Mouse (Mus musculus) heart, embryonic 11.5 days (tissue): ENCODE results near the gene Cyb5b. TPM values are rescaled to one million over a fixed set of nuclear protein-coding genes. Genes with fewer than 3 reads are reported as not detected.
"Not testable (repeated sequence)": the region's sequence is repeated elsewhere in the genome, so short reads cannot be mapped to it uniquely, and the experiment has no call there.

Experiments
- ATAC-seq: fragments of 200-750 bp; cut with Nextera tagmentation; replicated peaks from 2 replicates; pipeline ENCODE4 v1.8.0; 2017; ENCODE audit warnings: moderate library complexity; ENCODE audit not compliant: insufficient number of reproducible peaks, low FRiP score, low TSS enrichment
- H3K27ac ChIP-seq: fragments of 300-500 bp; sonication (generic); 2 replicates; pipeline ENCODE4 v1.5.1; 2014; ENCODE audit warnings: mild to moderate bottlenecking, low read depth, low read length
- H3K27me3 ChIP-seq: fragments of 300-500 bp; sonication (generic); 2 replicates; pipeline ENCODE4 v1.6.1; 2014; ENCODE audit warnings: mild to moderate bottlenecking, low read length, mixed read lengths; ENCODE audit not compliant: control insufficient read depth, insufficient read depth
- H3K36me3 ChIP-seq: fragments of 300-500 bp; sonication (generic); 2 replicates; pipeline ENCODE4 v1.6.1; 2014; ENCODE audit warnings: mild to moderate bottlenecking, low read length, moderate library complexity, mixed read lengths; ENCODE audit not compliant: control insufficient read depth, insufficient read depth
- H3K4me1 ChIP-seq: fragments of 300-500 bp; sonication (generic); 2 replicates; pipeline ENCODE4 v1.6.1; 2014; ENCODE audit warnings: low read length; ENCODE audit not compliant: control insufficient read depth, insufficient read depth
- H3K4me2 ChIP-seq: fragments of 300-500 bp; sonication (generic); 2 replicates; pipeline ENCODE4 v1.6.1; 2014; ENCODE audit warnings: mild to moderate bottlenecking, moderate library complexity
- H3K4me3 ChIP-seq: fragments of 300-500 bp; sonication (generic); 2 replicates; pipeline ENCODE4 v1.5.1; 2014; ENCODE audit warnings: low read depth, low read length
- H3K9ac ChIP-seq: fragments of 300-500 bp; sonication (generic); 2 replicates; pipeline ENCODE4 v1.6.1; 2014; ENCODE audit warnings: mild to moderate bottlenecking, low read depth, low read length, moderate library complexity
- H3K9me3 ChIP-seq: fragments of 300-500 bp; sonication (generic); replicated peaks from 2 replicates; pipeline ENCODE4 v1.6.1; 2016; ENCODE audit warnings: low read length; ENCODE audit not compliant: control insufficient read depth
- WGBS: fragments of 180-500 bp; shearing (Covaris S2); extraction: QIAGEN DNeasy Blood & Tissue Kit; methylation state at CpG from one replicate; pipeline ENCODE4 v1.1.7; 2014; ENCODE audit not compliant: insufficient replicate concordance; 5-methylcytosine and 5-hydroxymethylcytosine counted together
- polyA plus RNA-seq: library from polyadenylated mRNA; unstranded; fragments of >200 nt; fragmentation: Nextera tagmentation; extraction: Ambion mirVana; gene quantifications from 2 replicates; pipeline ENCODE4 v1.2.1, GENCODE M21; 2014

Cyb5b gene
- 87.0 and 93.6 TPM in 2 replicates for polyA plus RNA-seq

DNA sequence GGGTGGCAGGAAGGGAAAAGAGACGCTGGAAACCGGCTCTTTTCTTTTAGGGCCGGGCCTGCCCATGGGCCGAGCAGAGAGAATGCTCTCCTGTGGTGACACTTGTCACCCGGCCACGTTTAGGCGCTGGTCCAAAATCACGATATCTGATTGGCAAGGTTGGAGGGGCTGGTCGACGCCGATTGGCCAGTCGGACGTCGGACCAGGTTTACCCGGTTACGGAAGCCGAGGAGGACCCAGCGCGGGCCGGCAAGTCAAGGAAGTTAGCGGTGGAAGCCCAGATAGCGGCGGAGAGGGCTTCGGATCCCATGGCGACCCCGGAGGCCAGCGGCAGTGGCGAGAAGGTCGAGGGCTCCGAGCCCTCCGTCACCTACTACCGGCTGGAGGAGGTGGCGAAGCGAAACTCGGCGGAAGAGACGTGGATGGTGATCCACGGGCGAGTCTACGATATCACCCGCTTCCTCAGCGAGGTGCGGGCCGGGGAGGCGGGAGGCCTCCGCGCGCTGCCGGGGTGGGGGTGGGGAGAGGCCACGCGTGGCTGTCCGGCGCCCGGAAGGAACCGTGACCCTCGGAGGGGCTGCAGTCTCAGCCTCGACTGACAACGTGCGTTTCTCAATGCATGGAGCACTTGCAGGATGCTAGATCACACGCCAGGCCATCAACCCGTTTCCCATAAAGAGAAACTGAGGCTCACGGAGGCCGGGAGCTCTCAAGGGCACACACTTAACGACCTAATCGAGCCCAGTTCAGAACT is at the start of gene Cyb5b:
Gene Cyb5b, plus strand, starts transcription at position 237 of the 754 bp plus-strand sequence.
- WGBS: under 1% methylated on average over 65 of the region's 65 CpGs
- Histone ChIP-seq H3K4me1 (peaks cover 6% of the 10 kb centered on the region), H3K9me3 (no peaks in the 10 kb centered on the region), H3K27me3 (no peaks in the 10 kb centered on the region), H3K9ac (peak within 1 kb of the TSS; percentile 95), H3K27ac (peak within 1 kb of the TSS; percentile 76), H3K4me3 (peak within 1 kb of the TSS; percentile 92), H3K4me2 (peak within 1 kb of the TSS; percentile 83), H3K36me3 (peaks cover 15% of the 10 kb centered on the region)
- peak; percentile 96 for ATAC-seq

DNA sequence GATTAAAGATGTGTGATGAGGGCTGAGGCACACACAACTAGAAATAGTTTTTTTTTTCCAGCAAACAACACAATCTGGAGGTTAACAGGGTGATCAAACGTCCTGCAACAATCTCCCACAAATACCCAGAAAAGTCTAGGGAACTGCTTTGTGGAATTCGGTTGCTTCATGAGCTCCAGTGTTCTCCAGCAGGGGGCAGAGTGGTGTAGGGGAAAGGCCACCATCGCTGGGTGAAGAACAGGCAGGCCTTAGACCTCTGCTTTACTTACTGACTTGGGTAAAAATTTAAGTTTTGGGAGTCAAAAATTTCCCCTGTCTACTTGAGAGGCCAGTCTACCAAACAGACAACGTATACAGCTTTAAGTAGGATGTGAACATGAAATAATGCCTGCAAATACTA is 45.9 kb upstream of the Cyb5b start:
- no peak overlapping the region for H3K4me3 ChIP-seq

DNA sequence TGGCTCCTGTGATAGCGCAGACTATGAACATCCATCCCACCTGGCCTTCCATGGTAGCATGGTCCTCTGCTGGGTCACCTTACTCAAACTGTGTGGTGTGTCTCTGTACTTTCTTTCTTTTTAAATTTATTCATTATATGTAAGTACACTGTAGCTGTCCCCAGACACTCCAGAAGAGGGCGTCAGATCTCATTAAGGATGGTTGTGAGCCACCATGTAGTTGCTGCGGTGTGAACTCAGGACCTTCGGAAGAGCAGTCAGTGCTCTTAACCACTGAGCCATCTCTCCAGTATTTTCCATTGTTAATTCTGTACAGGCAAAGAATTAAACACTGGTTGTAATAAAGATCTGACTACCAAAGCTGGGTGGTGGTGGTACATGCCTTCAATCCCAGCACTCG is 42.4 kb upstream of the Cyb5b start:
- not testable (repeated sequence) for H3K9me3 ChIP-seq, H3K27me3 ChIP-seq, H3K9ac ChIP-seq, H3K4me1 ChIP-seq, ATAC-seq, H3K4me3 ChIP-seq, H3K27ac ChIP-seq, H3K4me2 ChIP-seq, H3K36me3 ChIP-seq
- 85% methylated on average over 5 of the region's 5 CpGs for WGBS

More for the DNA sequence above, 45.9 kb upstream of the Cyb5b start:
- Histone ChIP-seq H3K4me2 (no peak overlapping the region), H3K36me3 (no peaks in the 10 kb centered on the region), H3K4me1 (no peaks in the 10 kb centered on the region), H3K9me3 (no peaks in the 10 kb centered on the region), H3K9ac (no peak overlapping the region), H3K27me3 (no peaks in the 10 kb centered on the region), H3K27ac (no peak overlapping the region)
- WGBS: 7% methylated on average over 4 of the region's 4 CpGs
- ATAC-seq: no peak

DNA sequence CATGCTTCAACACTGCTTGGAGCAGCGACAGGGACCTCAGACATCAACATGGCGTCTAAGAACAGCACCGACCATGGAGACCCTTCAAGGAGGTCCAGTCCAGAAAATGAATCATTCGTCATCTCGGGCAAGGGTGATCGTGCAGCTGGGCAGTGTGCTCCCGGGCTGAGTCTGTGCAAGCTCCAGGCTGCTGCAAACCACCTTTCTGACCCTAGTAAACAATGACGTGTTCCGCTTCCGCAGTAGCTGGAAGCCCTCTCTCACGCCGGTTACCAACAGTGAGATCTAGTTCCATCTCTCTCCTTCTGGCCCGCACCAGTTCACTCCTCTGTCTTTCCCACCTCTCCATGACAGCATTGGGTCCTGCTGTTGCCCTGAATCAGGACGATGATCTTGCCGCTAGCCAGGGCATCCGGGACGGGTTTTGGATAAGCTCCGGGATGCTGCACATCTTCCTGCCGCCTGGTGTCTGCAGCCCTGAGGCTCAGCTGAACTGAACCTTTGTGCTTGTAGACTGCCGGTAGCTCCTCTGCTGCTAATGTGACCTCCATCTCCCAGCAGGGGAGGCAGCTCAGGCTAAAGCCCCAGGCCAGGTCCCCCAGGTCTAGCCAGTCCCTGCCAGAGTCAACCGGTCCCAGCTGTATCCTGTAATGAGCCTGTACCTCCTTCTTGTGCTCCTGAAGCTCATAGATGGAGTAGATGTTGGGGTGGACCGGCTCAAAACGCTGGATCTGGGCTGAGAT is 41.3 kb upstream of the Cyb5b start:
- Histone ChIP-seq H3K36me3 (no peaks in the 10 kb centered on the region), H3K9me3 (no peaks in the 10 kb centered on the region), H3K9ac (0 out of 2 replicates have a peak overlapping the region, but pooled peaks have one; percentile 1), H3K4me3 (0 out of 2 replicates have a peak overlapping the region, but pooled peaks have one; percentile 22), H3K27me3 (no peaks in the 10 kb centered on the region), H3K4me1 (0 out of 2 replicates have a peak, but pooled peaks cover under 1% of the 10 kb centered on the region), H3K27ac (no peak overlapping the region), H3K4me2 (peak overlapping the region; percentile 31)
- ATAC-seq: no peak
- 60% methylated on average over 23 of the region's 23 CpGs for WGBS

DNA sequence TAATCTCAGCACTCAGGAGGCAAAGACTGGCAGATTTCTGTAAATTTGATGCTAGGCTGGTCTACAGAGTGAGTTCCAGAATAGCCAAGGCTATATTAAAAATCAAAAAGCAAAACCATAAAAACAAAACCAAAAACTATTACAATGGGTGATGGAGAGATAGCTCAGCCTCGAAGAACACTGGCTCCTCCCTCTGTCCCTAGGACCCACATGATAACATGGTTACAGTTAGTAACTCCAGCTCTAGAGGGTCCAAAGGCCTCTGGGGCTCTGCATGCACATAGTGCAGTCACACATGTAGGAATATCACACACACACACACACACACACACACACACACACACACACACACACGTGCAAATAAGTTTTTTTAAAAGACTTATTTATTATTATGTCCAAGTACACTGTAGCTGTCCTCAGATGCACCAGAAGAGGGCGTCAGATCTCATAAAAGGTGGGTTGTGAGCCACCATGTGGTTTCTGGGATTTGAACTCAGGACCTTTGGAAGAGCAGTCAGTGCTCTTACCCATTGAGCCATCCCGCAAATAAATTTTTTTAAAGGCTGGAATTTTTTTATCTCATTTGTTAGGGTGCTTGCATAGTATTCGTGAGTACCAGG is 40.5 kb upstream of the Cyb5b start:
- Histone ChIP-seq H3K4me1 (0 out of 2 replicates have a peak, but pooled peaks cover 5% of the 10 kb centered on the region), H3K27ac (no peak overlapping the region), H3K36me3 (no peaks in the 10 kb centered on the region), H3K9ac (no peak overlapping the region), H3K27me3 (no peaks in the 10 kb centered on the region), H3K4me3 (no peak overlapping the region), H3K9me3 (no peaks in the 10 kb centered on the region), H3K4me2 (no peak overlapping the region)
- WGBS: 79% methylated on average over 5 of the region's 5 CpGs
- ATAC-seq: no peak

DNA sequence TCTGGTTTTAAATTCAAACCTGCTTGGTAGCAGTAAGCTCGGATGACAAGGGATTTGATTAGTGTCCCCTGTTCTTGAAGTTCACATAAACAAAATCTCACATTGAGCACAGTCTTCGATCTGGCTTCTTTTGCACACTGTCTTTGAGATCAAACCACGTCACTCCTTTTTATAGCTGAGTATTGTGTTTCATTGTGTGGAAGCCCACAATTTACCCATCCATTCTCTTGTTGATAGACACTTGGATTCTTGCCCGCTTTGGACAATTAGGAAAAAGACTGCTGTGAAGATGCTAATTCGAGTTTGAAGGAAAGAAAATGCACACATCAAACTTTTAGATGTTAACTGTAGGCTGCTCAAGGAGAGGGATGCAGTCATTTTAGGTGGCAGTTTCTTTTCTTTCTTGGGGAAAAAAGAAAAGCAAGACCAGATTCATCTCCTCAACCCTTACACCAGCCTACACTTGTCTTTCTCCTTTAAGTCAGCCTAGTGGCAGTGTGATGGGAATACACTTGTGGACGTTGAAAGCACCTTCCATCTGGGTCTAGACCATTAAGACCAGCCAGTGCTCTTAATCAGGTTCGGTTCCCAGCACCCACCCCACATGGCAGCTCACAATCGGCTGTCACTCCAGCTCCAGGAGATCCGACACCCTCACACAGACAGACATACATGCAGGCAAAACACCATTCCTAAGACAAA is 39.7 kb upstream of the Cyb5b start:
- Histone ChIP-seq H3K4me2 (no peak overlapping the region), H3K9ac (no peak overlapping the region), H3K9me3 (no peaks in the 10 kb centered on the region), H3K4me1 (0 out of 2 replicates have a peak, but pooled peaks cover 5% of the 10 kb centered on the region), H3K4me3 (no peak overlapping the region), H3K27me3 (no peaks in the 10 kb centered on the region), H3K27ac (no peak overlapping the region), H3K36me3 (no peaks in the 10 kb centered on the region)
- no peak for ATAC-seq
- 75% methylated on average over 9 of the region's 9 CpGs for WGBS

DNA sequence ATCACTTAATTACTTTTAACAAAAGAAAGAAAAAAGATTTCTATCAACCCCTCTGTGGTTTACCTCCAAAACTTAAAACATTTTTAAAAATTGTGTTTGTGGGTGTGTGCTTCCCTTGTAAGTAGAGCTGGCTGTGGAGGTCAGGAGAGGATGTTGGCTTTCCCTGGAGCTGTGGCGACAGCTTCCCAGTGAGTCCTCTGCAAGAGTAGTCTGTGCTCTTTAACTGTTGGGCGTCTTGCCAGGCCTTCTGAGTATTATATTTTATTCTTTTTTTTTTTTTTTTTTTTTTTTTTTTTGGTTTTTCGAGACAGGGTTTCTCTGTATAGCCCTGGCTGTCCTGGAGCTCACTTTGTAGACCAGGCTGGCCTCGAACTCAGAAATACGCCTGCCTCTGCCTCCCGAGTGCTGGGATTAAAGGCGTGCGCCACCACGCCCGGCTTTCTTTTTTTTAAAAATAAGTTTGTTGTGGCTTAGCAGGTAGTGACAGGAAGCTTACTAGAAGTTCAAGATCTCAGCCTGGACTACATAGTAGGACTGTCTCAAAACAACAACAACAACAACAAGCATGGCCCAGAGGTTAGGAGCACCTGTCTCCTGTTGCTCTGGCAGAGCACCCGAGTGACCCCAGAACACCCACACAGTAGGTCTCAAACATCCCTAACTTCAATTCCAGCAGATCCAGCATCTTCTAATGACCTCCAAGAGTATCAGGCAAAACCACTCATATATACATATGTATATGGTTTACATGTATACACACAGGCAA is 38.9 kb upstream of the Cyb5b start:
- H3K4me1 ChIP-seq: 0 out of 2 replicates have a peak, but pooled peaks cover 5% of the 10 kb centered on the region
- no peaks in the 10 kb centered on the region for H3K27me3 ChIP-seq
- H3K4me2 ChIP-seq: no peak overlapping the region
- WGBS: 89% methylated on average over 10 of the region's 11 CpGs
- H3K9me3 ChIP-seq: no peaks in the 10 kb centered on the region
- no peak overlapping the region for H3K9ac ChIP-seq
- no peak for ATAC-seq
- no peak overlapping the region for H3K4me3 ChIP-seq
- H3K27ac ChIP-seq: no peak overlapping the region
- H3K36me3 ChIP-seq: no peaks in the 10 kb centered on the region
